Mouse (Mus musculus) stomach, embryonic 16.5 days (tissue): ENCODE measurements around the gene Zfp619. TPM values are rescaled to one million over a fixed set of nuclear protein-coding genes. Genes with fewer than 3 reads are reported as not detected.

Experiments
- ATAC-seq: fragments of 200-750 bp; cut with Nextera tagmentation; 2 replicates; pipeline ENCODE4 v1.8.0; 2017; ENCODE audit warnings: moderate number of reproducible peaks, moderate TSS enrichment; ENCODE audit not compliant: insufficient read depth, low FRiP score
- H3K27ac ChIP-seq: fragments of 300-500 bp; sonication (generic); 2 replicates; pipeline ENCODE4 v1.5.1; 2014; ENCODE audit warnings: low read length
- H3K27me3 ChIP-seq: fragments of 300-500 bp; sonication (generic); 2 replicates; pipeline ENCODE4 v1.6.1; 2014; ENCODE audit warnings: low read length, control low read depth, mixed read lengths; ENCODE audit not compliant: control insufficient read depth, insufficient read depth
- H3K36me3 ChIP-seq: fragments of 300-500 bp; sonication (generic); 2 replicates; pipeline ENCODE4 v1.6.1; 2014; ENCODE audit warnings: low read length; ENCODE audit not compliant: control insufficient read depth, insufficient read depth
- H3K4me1 ChIP-seq: fragments of 300-500 bp; sonication (generic); 2 replicates; pipeline ENCODE4 v1.6.1; 2014; ENCODE audit warnings: low read length, control low read depth, mixed read lengths; ENCODE audit not compliant: control insufficient read depth, insufficient read depth
- H3K4me2 ChIP-seq: fragments of 300-500 bp; sonication (generic); 2 replicates; pipeline ENCODE4 v1.6.1; 2014; ENCODE audit warnings: low read depth, low read length, mixed read lengths
- H3K4me3 ChIP-seq: fragments of 300-500 bp; sonication (generic); replicated peaks from 2 replicates; pipeline ENCODE4 v1.5.1; 2014; ENCODE audit warnings: mild to moderate bottlenecking, low read length
- H3K9ac ChIP-seq: fragments of 300-500 bp; sonication (generic); 2 replicates; pipeline ENCODE4 v1.6.1; 2014; ENCODE audit warnings: low read length
- H3K9me3 ChIP-seq: fragments of 300-500 bp; sonication (generic); replicated peaks from 2 replicates; pipeline ENCODE4 v1.6.1; 2016; ENCODE audit warnings: low read length, control low read depth; ENCODE audit not compliant: control insufficient read depth
- WGBS: fragments of 180-500 bp; shearing (Covaris S2); extraction: QIAGEN DNeasy Blood & Tissue Kit; methylation state at CpG from one replicate; pipeline ENCODE4 v1.1.7; 2014; 5-methylcytosine and 5-hydroxymethylcytosine counted together
- polyA plus RNA-seq: library from polyadenylated mRNA; unstranded; fragments of >200 nt; fragmentation: Nextera tagmentation; extraction: Ambion mirVana; gene quantifications from 2 replicates; pipeline ENCODE4 v1.2.1, GENCODE M21; 2015

Gene Zfp619
- 1.3 and 1.7 TPM in 2 replicates for polyA plus RNA-seq

DNA sequence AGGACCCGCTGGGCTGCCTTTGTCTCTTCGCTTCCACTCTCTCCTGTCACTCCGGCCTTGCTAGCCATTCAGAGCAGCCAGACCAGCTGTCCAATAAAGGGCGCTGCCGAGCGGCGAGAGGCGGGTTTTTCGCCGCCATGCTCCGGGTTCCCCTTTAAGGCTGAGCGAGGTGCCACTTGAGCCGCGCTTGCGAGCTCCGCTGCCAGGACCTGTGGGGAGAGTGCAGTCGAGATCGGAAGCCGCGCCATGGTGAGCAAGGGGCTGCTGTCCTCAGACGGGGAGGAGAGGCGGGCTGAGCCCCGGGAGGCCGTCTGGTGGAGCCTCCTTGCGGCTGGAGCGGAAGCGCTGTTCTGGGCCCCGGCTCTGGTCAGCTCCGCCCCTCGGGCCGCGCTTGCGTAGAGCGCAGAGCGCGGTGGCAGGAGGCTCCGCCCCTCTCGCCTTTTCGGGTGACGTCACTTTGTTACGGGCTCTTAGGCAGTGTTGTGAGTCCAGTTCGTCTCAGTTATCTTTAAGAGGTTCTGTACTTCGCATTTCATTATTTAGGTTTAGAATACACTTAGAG, at the start of gene Zfp619:
TSS of gene Zfp619 (plus strand) at position 151 of the 562 bp plus-strand sequence.
- Histone ChIP-seq H3K36me3 (peaks cover 4% of the 10 kb centered on the region; the same call in 1 of the 2 replicates), H3K27me3 (no peaks in the 10 kb centered on the region), H3K4me1 (peaks cover 3% of the 10 kb centered on the region; the same call in 1 of the 2 replicates), H3K9me3 (no peaks in the 10 kb centered on the region), H3K9ac (peak within 1 kb of the TSS; percentile 95), H3K4me3 (peak within 1 kb of the TSS; percentile 75), H3K27ac (peak within 1 kb of the TSS; percentile 99), H3K4me2 (peak within 1 kb of the TSS; percentile 69)
- ATAC-seq, result peak; percentile 98
- under 1% methylated on average over 43 of the region's 43 CpGs for WGBS

DNA sequence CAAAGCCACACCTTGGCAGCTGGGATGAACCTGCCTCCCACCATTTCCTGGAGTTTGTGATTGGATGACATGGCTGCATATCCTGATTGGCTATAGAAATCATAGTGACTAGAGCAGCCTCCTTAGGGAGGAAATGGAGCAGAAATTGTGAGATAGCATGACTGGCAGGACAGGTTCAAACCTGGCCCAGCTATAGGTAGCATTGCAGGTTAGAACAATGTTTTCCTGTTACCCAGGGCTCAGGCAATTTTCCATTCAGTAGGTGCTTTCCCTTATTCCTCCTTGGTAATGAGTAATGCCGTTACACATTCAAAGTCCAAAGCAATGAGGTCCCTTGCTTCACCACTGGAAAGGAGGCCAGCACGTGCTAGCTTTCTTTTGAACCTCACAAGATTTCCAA, 38.6 kb upstream of the Zfp619 start:
- no peak overlapping the region for H3K4me3 ChIP-seq
- H3K36me3 ChIP-seq, result peaks cover 12% of the 10 kb centered on the region
- H3K9me3 ChIP-seq, result peaks cover 8% of the 10 kb centered on the region; the same call in 1 of the 2 replicates
- no peak overlapping the region for H3K27ac ChIP-seq
- ATAC-seq, result 0 out of 2 replicates have a peak, but pooled peaks have one; percentile 17
- WGBS, result 75% methylated on average over 2 of the region's 2 CpGs
- no peaks in the 10 kb centered on the region for H3K27me3 ChIP-seq
- no peaks in the 10 kb centered on the region for H3K4me1 ChIP-seq
- no peak overlapping the region for H3K4me2 ChIP-seq
- no peak overlapping the region for H3K9ac ChIP-seq

DNA sequence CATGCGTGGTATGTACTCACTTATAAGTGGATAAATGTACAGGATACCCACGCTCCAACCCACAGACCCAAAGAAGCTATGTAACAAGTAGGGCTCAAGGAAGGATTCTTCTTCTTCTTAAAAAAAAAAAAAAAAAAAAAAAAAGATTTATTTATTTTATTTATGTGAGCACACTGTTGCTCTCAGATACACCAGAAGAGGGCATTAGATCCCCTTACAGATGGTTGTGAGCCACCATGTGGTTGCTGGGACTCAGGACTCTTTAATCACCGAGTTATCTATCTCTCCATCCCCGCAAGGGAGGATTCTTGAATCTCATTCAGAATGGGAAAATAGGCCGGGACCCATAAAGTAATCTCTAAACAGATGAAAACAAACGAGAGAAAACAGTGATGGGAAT, 33.2 kb upstream of the Zfp619 start:
- WGBS, result 53% methylated on average over 6 of the region's 6 CpGs

DNA sequence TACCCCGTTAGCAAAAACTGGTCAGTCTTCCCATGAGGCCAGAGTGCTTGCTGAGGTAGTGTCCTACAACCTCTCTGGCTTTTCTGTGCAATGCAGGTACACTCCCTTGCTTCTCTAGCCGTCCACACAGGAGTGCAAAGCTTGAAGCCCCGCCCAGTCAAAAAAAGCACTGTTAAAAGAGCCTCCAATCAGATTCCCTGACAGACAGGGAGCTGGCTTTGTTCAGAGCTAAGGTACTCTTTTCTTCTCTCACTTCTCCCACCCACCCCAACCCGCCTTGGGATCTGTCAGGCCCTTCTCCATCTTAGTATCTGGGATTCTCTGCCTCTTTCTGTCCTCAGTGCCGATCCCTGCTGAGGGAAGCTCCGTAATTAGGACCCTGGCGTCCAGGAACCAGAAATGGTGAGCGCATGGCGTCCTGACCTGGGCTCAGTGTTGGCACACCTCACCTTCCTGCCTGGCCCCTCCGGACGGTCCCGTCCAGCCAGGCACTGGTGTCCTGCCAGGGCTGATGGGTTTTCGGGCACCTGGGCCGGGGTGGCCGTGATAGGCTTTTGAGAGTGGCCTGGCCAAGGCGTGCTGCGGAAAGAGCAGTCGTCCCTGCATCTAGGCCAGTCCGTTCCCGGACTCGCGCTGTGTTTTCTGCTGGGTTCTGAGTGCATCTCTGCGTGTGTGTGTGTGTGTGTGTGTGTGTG, 30.3 kb upstream of the Zfp619 start:
- Histone ChIP-seq H3K4me1 (no peaks in the 10 kb centered on the region), H3K9ac (peak overlapping the region; percentile 71), H3K9me3 (no peaks in the 10 kb centered on the region), H3K27ac (no peak overlapping the region), H3K4me3 (peak overlapping the region; percentile 53), H3K27me3 (no peaks in the 10 kb centered on the region), H3K4me2 (peak overlapping the region; percentile 71), H3K36me3 (no peaks in the 10 kb centered on the region)
- 12% methylated on average over 23 of the region's 23 CpGs for WGBS
- peak; percentile 62; the same call in 1 of the 2 replicates for ATAC-seq

More for the DNA sequence above, 33.2 kb upstream of the Zfp619 start:
- Histone ChIP-seq H3K4me3 (no peak overlapping the region), H3K4me2 (no peak overlapping the region), H3K4me1 (no peaks in the 10 kb centered on the region), H3K9ac (no peak overlapping the region), H3K27ac (no peak overlapping the region), H3K27me3 (no peaks in the 10 kb centered on the region), H3K9me3 (no peaks in the 10 kb centered on the region), H3K36me3 (no peaks in the 10 kb centered on the region)
- ATAC-seq, result no peak

DNA sequence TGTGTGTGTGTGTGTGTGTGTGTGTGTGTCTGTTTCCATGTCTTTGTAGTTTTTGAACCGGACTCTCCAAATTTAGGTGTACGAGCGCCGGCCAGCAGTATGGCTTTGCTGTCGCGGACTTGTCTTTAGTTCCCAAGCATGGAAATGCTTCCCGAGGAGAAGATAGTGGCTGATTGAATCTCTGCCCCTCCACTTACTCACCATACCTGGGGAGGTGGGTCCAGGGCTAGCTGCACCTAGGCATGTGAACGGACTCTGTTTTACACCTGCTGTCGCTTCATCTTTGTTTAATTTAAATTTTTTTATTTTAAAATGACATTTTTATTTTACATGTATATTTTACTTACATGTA, 29.7 kb upstream of the Zfp619 start:
- no peaks in the 10 kb centered on the region for H3K4me1 ChIP-seq
- H3K4me3 ChIP-seq, result peak overlapping the region; percentile 53
- no peaks in the 10 kb centered on the region for H3K36me3 ChIP-seq
- peak overlapping the region; percentile 71 for H3K4me2 ChIP-seq
- no peak for ATAC-seq
- H3K27me3 ChIP-seq, result no peaks in the 10 kb centered on the region
- WGBS, result 43% methylated on average over 9 of the region's 9 CpGs
- H3K9ac ChIP-seq, result peak overlapping the region; percentile 71
- no peaks in the 10 kb centered on the region for H3K9me3 ChIP-seq
- H3K27ac ChIP-seq, result no peak overlapping the region

DNA sequence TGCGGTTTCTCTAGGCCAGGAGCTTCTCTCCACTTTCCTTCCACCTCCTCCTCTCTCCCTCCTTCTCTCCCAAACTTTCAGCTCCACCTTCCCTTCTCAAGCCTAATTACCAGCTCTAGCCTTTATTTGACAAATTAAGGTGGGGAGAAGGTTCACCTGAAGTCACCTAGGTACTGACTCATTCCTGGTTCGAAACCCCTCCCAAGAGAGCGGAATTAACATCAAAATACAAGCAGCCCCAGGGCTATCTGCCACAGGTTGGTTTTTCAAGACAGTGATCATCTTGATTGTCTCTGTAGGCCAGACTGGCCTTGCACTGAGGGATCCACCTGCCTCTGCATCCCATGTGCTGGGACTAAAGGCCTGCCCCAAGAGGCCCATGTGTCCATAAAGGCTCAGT, 22.9 kb upstream of the Zfp619 start:
- H3K4me1 ChIP-seq, result no peaks in the 10 kb centered on the region
- WGBS, result 85% methylated on average over 3 of the region's 3 CpGs
- peaks cover 3% of the 10 kb centered on the region; the same call in 1 of the 2 replicates for H3K9me3 ChIP-seq
- no peak overlapping the region for H3K4me3 ChIP-seq
- no peak overlapping the region for H3K27ac ChIP-seq
- H3K9ac ChIP-seq, result no peak overlapping the region
- no peak overlapping the region for H3K4me2 ChIP-seq
- no peaks in the 10 kb centered on the region for H3K36me3 ChIP-seq
- ATAC-seq, result no peak
- H3K27me3 ChIP-seq, result no peaks in the 10 kb centered on the region

DNA sequence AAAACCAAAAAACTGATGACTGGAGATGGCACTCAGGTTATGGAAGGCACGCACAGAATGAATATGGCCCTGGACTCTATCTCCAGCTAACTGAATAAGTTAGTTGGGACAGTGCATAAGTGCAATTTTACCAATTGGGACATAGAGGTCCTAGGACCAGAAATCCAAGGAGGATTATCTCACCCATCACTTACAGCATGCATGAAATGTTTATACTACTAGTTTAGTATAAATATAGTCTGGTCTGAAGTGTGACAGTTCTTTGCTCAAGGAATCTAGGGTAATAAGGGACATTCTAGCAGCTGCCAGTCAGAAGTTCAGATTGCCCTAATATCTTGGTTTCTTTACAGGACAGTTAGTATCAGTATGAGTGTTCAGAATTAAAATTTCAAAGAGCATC, 13.5 kb upstream of the Zfp619 start:
- Histone ChIP-seq H3K4me3 (no peak overlapping the region), H3K9ac (no peak overlapping the region), H3K9me3 (no peaks in the 10 kb centered on the region), H3K27ac (no peak overlapping the region), H3K4me1 (no peaks in the 10 kb centered on the region), H3K4me2 (no peak overlapping the region), H3K36me3 (no peaks in the 10 kb centered on the region), H3K27me3 (no peaks in the 10 kb centered on the region)
- WGBS, result 89% methylated on average over 1 of the region's 1 CpGs
- no peak for ATAC-seq

DNA sequence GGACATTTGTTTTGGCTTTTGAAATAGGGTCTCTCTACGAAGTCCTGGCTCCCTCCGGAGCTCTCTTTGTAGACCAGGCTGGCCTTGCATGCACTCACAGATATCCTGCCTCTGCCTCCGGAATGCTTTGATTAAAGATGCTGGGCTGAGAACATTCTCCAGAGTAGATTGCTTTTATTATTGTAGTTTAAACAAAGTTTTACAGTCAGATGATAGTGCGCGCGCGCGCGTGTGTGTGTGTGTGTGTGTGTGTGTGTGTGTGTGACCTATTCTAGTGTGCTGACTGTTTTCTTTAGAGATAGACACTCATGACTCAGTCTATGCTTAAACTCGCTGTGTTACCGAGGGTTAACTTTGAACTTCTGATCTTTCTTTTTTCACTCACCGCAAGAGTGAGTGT, 796 bp downstream of the Zfp619 start:
- Histone ChIP-seq H3K4me2 (peak overlapping the region; percentile 69), H3K4me3 (peak overlapping the region; percentile 75), H3K27me3 (no peaks in the 10 kb centered on the region), H3K9ac (peak overlapping the region; percentile 52; the same call in 1 of the 2 replicates), H3K36me3 (peaks cover 4% of the 10 kb centered on the region; the same call in 1 of the 2 replicates), H3K27ac (no peak overlapping the region), H3K4me1 (peaks cover 3% of the 10 kb centered on the region; the same call in 1 of the 2 replicates), H3K9me3 (no peaks in the 10 kb centered on the region)
- no peak for ATAC-seq
- WGBS, result 78% methylated on average over 12 of the region's 12 CpGs

DNA sequence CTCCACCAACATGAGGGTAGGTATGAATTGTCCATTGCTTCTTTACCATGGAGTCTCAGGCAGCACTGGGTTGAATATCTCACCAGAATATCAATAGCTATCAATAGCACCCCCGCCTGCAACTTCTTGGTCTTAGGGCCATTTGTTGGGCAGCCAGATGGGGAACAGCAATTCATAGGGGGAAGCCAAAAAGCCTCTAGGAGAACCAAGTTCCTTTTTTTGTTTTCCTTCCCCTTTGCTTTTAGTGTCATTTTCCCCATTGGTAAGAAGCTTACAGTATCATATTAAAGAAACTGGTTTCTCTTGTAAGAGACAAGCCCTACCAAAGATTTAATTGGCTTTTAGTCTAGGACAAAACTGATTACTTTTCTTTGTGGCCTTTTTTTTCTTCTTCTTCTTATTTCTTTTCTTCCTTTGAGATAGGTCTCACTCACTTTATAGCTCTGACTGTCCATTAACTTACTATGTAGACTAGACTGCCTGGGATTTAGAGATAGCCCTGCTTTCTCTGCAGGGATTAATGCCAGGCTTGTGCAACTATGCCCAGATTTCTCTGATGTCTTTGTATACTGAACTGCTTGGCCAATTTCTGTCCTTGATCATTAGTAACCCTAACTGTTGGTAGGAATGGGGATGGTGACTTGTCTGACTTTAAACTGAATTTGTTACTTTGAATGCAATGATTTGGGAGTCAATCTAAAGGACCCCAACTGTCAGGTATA, 6.3 kb downstream of the Zfp619 start:
- Histone ChIP-seq H3K9ac (no peak overlapping the region), H3K27ac (no peak overlapping the region), H3K4me3 (no peak overlapping the region), H3K4me2 (no peak overlapping the region), H3K4me1 (no peaks in the 10 kb centered on the region), H3K27me3 (no peaks in the 10 kb centered on the region), H3K36me3 (peaks cover 4% of the 10 kb centered on the region; the same call in 1 of the 2 replicates), H3K9me3 (no peaks in the 10 kb centered on the region)
- 81% methylated on average over 1 of the region's 1 CpGs for WGBS
- no peak for ATAC-seq
